Mouse (Mus musculus): ENCODE measurements around the gene Bach2.

Gene Bach2

DNA sequence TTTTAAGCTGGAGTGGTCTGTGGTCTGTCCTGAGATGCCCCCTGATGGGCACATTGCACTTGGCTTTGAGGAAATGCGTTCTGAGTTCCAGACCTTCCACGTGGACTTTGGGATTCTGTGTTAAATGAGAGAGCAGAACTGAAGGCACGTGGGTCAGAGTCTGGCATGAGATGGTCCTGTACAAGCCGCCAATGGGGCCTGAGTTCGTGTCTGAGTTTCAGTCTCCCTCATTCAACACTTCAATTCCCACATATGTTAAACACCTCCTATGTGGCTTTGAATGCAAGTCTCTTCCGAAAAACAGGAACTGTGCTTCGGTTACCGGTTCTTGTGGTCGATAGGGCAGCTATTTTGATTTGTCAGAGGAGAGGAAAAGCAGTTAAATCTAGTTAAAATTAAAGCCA, 10.4 kb downstream of the Bach2 start:
- in situ Hi-C loops (cut with MboI, MseI) = loop anchor here (5.0 to 25.0 kb wide), 2 partner anchors 192 to 587 kb away; no protein-coding TSS in a partner anchor

DNA sequence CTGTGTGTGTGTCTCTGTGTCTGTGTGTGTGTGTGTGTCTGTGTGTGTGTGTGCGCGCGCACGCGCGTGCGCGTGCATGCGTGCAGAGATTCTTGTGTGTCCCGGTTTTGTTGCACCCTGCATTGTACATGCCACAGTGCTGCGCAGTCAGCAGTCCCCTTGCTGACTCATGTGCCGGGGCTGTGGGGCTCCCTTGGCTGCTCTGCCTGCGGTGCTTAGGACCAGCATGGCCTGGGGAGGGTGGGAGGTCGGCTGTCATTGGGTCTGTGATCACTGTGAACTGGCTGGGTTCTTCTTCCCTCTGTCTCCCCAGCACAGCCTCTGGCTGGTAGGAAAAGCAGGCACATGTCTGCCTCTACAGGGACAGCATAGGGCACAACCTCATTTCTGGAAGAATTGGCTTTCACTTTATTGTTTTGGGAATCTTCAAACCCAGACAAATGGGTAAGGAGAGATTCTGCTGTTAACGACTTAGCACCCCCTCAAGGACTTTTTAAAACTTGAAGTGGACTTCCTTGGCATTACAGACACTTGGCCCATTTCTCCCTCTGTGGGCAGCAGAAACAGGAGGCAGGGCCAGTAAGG, 11.2 kb downstream of the Bach2 start:
- in situ Hi-C loops (cut with MboI, MseI) = loop anchor here (5.0 to 25.0 kb wide), 7 partner anchors 42 to 588 kb away; no protein-coding TSS in a partner anchor

DNA sequence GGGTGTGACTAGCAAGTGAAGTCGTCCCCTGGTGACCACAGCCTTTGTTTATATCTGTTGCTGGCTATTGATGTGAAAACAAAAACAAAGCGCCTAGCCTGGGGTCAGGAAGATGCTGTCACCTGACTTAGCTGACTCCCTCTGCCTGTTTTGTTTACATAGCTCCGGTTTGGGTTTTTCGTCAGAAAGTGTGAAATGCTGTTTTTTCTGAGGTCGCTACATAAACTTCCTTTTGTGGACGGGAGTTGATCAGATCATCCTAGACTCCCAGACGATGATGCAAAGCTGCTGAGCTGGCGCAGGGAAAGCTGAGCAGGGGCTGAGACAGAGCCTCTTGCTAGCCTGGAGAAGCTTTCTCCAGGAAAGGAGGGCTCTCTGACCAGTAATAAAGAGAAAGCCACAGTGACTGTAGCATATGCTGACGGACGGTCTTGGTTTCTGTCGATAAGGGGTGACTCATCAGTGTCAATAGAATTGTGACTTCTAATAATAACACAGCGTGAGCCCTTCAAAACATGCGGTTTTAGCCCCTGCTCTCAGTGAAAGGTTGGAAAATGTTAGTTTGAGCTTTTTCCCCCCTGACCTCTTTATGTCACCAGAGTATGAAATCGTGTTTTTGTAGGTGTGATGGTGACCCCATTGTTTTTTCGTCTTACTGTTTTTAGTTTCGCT, 11.9 kb downstream of the Bach2 start:
- in situ Hi-C loops (cut with MboI, MseI) = loop anchor here (5.0 kb wide), 5 partner anchors 42 to 177 kb away; no protein-coding TSS in a partner anchor

DNA sequence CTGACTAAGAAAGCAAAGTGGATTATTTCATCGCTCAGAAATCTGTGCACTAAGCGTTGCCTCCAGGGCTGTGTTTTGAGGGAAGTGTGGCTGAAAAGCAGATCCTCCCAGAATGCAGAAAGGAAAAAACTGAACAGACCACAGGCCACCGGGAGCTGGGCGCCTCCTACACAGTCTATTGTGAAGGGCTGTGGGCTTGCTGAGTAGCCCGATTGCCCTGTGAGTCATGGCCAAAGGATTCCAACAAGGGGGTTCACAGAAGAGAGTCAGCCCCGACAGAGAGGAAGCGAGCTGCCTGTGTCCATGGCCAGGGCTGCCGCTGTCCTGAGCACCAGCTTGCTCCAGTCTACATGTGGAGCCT, 12.4 kb downstream of the Bach2 start:
- in situ Hi-C loops (cut with MboI, MseI) = loop anchor here (5.0 kb wide), 5 partner anchors 41 to 176 kb away; no protein-coding TSS in a partner anchor

DNA sequence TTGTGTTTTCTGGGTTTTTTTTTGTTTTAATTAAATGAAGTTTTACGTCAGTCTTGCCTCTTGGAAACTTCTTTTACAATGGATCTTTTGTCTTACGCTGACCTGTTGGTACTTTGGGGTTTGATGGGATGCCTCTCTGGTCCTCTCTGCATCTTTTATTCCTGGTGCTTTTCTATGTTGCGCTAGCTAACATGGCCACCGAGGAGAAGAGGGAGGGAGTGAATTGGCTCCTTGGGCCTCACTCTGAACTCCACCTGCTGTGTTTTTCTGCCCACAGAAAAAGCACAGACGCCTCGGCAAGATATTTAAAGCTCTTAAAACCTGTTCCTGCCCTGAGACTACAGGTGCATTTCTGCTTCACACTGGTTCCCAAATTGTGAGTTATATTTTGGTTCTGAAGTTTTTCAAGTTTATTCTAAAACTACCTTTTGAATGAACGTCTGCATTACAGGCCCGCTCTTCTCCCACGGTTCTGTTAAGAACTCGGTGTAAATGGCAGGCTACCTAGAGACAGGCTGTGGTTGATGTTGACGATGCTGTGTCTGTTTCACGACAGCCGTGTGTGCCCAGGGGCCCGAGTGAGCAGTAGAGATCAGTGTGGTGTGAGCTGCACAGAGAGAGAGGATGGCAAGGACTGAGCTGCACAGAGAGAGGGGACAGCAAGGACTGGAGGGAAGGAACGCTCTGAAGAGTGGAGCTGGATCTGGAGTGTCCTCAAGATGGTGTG, 13.5 kb downstream of the Bach2 start:
- in situ Hi-C loops (cut with MboI, MseI) = loop anchor here (5.0 kb wide), 5 partner anchors 40 to 175 kb away; no protein-coding TSS in a partner anchor

DNA sequence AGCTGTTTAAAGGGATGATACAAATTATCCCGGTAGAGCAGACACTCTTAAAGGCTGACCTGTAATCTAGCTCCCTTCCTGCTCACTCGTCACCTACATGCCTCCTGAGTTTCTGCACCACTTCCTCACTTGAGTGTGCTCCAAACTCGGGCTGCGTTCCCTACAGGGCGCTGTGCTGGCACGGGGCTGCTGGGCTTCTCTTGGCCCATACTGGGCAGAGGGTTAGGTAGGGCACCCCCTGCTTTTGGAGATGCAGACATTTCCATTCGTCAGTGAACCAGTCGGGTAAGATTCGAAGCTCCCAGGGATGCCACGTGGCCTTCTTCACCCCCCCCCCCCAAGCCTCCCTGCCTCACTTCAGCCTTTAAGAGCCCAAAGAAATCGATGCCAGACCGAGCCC, 19.1 kb downstream of the Bach2 start:
- in situ Hi-C loops (cut with MboI, MseI) = no loop called here

DNA sequence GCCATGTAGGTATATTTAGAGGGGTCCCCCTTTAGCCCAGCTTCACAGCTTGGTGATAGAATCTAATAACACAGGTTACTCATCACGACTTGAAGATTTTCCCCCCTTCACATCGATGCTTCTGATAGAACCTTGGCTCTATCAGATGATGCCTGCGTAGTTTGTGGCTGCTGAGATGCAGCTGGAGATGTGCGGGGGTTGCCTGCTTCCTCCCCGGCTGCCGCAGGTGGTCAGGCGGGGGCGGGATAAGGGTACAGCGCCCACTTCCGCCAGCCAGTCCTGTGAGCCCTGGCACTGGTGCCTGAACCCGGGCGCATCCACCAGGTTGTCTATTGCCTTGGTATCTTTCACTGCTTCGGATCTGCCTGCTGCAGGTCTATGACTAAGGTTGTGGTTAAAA, 19.5 kb downstream of the Bach2 start:
- in situ Hi-C loops (cut with MboI, MseI) = no loop called here

DNA sequence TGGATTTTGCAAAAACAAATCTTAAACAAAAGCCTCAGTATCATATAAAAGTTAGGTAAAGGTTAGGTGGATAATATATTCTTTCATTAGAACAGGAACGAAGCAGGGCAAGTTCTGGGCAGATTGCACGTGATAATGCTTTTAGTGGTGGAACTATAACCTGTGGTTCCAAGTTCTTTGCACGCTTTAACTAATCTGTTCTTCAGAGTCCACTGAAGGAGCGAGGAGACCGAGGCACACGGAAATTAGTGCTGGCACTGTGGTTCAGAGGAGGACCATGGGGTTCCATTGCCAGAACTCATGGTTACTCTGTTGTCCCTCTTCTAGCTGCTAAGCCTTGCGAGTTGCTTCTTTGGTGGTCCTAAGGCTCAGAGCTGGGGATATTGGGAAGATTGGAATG, 20.0 kb downstream of the Bach2 start:
- in situ Hi-C loops (cut with MboI, MseI) = no loop called here

DNA sequence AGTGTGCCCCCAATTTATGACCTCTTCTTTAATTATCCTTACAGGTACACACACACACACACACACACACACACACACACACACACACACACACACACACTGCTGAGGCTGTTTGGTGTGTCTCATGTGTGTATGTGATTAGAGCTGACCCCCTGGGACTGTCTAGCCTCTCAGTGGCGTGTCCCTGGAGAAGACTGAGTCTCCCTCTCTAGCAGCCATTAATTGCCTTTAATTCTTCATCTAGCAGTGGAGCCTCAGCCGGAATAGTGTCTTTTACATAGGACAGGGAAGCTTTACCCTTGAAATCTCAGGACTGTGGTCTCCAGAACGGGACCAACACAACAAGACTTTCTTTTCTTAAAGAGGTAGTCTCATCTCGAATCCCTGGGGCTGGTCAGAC, 22.3 kb downstream of the Bach2 start:
- in situ Hi-C loops (cut with MboI, MseI) = no loop called here

DNA sequence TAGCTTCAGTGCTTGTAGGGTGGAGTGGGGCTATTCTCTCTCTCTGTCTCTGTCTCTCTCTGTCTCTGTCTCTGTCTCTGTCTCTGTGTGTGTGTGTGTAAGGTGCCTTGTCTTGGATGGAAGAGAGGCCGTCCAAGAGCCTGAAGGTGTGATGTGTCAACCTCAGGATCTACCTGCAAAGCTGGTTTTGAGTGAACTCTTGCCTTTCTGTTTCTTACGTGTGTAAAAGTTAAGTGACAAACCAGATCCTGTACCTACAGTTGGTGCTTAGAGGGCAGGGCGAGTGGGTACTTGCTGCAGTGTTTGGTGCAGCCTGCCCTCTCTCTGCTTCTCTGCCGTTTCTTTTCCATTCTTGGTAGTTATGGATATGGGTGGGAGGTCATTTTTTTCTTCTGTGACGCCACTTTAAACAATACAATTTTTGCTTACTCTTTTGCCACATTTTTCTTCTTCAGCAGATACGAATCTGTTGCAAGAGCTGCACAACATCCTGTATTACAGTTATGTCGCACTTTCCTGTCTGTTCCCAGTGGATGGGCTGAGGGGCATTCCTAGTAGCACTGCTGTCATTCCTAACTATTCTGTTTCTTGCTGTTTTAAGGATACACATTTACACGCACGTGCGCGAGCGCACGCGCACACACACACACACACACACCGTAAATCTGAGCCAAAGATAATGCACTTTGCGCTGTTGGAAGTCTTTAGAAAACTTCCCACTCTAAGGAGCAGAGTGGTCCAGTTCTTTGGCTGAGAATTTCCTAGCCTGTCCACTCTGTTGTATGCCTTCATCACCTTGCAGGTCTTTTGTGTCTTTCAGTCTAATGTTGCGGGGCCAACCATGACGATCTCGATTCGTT, 24.5 kb downstream of the Bach2 start:
- in situ Hi-C loops (cut with MboI, MseI) = no loop called here

DNA sequence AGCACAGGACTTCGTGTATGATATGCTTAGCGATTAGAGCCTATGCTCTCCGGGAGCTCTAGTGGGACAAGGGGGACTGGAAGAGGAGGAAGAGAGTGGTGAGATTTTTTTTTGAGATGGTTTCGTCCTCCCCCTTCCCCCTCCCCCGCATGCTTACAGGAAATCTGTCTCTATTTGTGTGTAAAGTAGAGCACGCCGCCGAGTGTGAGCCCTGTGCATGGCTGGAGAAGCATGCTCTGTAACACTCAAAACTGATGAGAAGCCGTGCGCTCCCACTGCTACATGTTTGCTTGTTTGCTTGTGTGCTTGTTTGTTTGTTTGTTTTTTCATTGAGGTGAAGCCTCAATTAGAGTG, 25.1 kb downstream of the Bach2 start:
- in situ Hi-C loops (cut with MboI, MseI) = no loop called here

DNA sequence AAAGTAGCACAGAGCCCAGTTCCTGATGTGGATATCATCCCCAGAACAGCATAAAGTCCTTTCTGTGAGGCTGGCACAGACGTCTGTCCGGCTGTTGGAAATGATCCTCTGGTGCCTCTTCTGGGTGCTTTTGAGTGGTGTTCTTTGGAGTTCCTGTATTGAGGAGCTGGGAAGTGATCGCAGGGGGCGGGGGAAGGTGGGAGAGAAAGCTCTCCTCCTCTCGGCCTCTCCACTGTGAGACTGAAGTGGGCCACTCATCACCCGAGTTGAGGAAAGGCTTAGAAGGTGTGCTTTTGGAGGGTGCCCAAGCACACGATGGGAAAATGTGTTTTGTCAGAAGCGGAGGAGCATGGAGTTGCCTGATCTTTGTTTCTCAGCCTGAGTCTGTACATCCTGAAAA, 26.3 kb downstream of the Bach2 start:
- in situ Hi-C loops (cut with MboI, MseI) = no loop called here

DNA sequence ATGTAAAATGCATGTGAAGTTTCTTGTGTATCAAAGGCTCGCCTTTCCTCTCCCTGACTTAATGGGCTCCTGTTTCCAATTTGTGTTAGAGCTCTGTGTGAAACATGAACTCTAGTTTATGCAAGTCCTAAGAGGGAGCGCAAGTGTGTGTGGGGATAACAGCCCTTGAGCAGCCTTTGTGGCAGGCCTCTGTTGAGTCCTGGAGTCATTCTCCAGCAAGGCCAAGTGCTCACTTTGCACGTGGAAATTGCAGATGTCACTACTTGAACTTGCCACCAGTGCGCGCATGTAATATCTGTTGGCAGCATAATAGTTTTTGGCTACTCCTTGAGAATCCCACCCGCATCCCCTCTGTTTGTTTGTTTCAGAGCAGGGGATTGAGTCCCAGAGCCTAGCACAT, 28.1 kb downstream of the Bach2 start:
- in situ Hi-C loops (cut with MboI, MseI) = no loop called here

DNA sequence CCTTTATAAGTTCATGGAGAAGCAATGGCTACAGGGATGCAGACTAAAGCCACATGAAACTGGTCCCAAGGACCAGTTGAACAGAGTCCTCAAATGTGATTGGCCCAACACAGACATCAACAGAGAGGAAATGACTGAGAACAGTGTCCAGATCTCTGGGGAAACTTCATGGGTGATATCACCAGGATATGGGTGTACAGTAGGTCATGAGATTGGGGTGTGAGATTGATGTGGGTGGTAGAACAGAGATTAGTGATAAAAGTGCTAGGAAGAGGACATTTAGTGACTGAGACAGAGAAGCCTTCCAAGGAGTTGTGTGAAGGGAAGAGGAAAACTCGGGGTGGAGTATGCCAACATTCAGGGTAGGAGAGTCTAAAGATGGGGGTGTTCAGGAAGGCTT, 29.4 kb downstream of the Bach2 start:
- in situ Hi-C loops (cut with MboI, MseI) = no loop called here

DNA sequence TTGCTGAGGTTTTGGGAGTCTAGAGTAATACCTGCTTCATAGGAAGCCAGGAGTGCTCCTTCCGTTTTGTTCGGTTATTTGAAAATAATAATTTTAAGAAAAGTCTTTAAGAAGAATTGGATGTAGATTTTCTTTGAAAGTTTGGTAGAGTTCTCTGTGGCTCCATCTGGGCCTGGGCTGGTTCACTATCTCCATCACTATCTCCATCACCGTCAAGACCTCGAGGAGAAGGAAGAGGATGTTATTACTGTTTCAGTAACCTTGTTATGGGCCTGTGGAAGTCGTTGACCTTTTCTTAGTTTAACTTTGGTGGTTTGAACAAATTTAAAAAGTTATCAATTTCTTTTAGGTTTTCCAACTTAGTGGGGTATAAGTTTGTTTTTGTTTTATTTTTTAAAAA, 33.8 kb downstream of the Bach2 start:
- in situ Hi-C loops (cut with MboI, MseI) = no loop called here

DNA sequence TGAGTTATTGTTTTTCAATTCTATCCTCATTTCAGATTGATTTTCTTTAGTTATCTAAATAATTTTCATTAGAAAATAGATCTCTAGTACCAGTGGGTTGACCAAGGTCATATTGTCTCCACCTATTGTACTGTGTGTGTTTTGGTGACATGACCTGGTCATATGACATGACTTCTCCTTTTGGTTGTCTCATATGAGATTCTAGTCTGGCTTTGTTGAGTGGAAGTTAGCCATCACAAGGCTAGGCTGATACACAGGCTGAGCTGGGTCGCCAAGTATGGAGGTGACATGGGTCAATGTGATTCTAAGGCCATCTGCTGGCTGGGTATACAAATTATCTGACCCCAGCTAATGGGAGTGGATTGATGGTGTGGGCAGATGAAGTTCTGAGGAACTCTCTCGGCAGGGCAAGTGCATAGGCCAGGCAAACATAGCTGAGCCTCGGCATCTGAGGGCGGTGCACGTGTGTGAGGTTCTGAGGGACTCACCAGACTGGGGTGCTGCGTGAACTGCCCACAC, 36.2 kb downstream of the Bach2 start:
- in situ Hi-C loops (cut with MboI, MseI) = no loop called here

DNA sequence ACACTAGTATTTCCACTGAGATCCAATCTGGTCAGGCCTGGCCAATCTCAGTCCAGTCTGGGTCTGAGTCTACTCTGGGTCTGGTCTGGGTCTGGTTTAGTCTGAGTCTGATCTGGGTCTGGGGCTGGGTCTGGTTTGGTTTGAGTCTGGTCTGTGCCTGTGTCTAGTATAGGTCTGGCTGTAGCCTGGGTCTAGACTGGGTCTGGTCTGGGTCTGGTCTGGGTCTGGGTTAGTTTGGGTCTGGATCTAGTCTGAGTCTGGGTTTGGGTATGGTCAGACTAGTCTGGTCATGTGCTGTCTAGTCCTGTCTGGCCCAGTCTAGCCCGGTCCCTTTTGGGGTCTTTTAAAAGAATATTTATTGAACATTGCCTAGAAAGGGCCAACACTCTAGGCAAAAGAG, 41.2 kb downstream of the Bach2 start:
- in situ Hi-C loops (cut with MboI, MseI) = loop anchor here in 1 of 2 experiments (10.0 kb wide), 1 partner anchor 1185 kb away; no protein-coding TSS in a partner anchor

DNA sequence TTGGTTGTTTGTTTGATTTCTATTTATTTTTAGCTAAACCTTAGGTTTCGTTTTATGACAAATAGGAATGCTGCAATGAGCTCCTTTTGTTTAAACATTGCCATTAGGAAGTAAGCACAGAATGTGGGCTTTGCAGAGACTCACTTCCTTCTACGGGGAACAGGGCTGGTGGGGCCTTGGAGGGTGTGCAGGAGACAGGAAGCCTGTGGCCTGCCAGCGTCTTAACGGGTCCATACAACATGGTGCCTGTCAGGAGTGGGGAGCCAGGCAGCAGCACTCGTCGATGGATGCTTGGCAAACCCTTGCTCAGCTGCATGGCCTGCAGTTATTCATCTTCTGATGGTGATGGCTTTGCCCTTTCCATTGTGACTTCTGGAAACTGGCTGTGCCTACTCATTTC, 41.8 kb downstream of the Bach2 start:
- in situ Hi-C loops (cut with MboI, MseI) = loop anchor here in 1 of 2 experiments (10.0 kb wide), 1 partner anchor 1184 kb away; no protein-coding TSS in a partner anchor

DNA sequence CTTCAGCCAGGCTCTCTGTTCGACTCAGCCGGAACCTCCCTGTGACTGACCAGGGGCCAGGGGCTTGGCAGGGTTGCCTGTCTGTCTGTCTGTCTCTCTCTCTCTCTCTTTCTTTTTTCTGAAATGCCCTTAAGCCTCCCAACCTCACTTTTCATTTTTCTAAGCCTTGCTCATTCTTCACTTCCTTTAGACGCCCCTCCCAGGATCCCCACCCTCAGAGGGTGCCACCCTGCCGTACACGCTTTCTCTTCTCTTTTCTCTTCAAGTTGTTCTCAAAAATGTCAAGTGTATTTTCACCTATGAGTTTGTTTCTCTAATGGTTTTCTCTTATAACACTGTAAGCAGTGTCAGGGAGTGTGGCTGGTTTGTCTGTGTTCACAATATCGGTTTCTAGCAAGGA, 42.7 kb downstream of the Bach2 start:
- in situ Hi-C loops (cut with MboI, MseI) = loop anchor here in 1 of 2 experiments (10.0 kb wide), 1 partner anchor 1183 kb away; no protein-coding TSS in a partner anchor

DNA sequence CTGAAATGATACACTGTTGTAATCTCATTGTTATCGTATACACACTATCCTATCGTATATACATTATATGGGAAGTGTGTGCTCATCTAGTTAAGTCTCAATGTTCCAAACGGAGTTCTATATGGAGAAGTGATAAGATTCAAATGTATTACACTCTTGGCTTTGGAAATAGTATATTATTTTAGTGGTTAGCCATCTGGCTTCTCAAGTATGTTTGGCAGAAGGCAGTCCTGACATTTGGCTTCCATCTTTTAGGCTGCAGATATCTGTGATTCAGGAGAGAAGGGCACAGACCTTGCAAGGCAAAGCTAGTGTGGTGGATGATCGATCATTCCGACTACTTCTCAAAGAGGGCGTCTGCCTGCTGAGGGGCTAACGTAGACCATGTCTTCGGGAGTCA, 47.8 kb downstream of the Bach2 start:
- in situ Hi-C loops (cut with MboI, MseI) = loop anchor here in 1 of 2 experiments (10.0 kb wide), 1 partner anchor 1178 kb away; no protein-coding TSS in a partner anchor
